Mouse (Mus musculus): Measurements from ENCODE around the gene D430041D05Rik.

DNA sequence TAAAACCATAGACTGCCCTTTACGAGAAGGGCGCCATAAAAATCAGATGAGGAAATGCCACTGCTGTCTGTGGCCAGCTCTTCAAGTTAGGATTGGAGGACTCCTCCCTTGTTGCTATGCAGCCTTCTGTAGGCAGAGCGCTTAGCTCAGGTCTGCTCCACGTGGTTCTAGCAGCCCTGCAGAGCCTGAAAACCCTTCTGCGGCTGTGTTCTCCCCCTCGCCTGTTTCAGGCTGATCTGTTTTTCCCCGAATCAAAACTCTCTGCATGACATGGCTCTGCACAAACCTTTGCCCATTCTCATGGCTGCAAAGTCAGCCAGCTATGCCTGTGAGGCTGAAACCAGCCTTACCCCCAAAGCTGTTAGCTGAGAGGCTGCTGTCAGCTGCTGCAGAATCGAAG, 91.9 kb downstream of the D430041D05Rik start:
- TF ChIP-seq CTCF (conservative IDR thresholded peaks at IDR 0.05; ENCODE audit: low read length), result no peak
- no peak for TF ChIP-seq NANOG (IDR thresholded peaks at IDR 0.05; ENCODE audit: borderline replicate concordance, low read length)
- no peak for TF ChIP-seq POU5F1 (IDR thresholded peaks at IDR 0.05; ENCODE audit: borderline replicate concordance, low read length)
